Mouse (Mus musculus): ENCODE data around the gene Ajuba.

- TF ChIP-seq CTCF (IDR thresholded peaks at IDR 0.05) (no peak), EP300 (IDR thresholded peaks at IDR 0.05) (peak; percentile 60; the same call in 1 of the 2 replicates)
Measured at GRCm38 (mm10) chr14:54617897-54618365, 40.6 kb upstream of the Ajuba start, which contains the start of gene Psmb5.
